Mouse (Mus musculus): ENCODE measurements around the gene Hao1. TPM values are rescaled to one million over a fixed set of nuclear protein-coding genes. Genes with fewer than 3 reads are reported as not detected.

Hao1 gene
- polyA plus RNA-seq (2014; fragmentation: Illumina TruSeq; extraction: RNeasy Lipid Tissue Mini Kit (QIAGEN cat#74804); ENCODE audit: low replicate concordance): not detected

DNA sequence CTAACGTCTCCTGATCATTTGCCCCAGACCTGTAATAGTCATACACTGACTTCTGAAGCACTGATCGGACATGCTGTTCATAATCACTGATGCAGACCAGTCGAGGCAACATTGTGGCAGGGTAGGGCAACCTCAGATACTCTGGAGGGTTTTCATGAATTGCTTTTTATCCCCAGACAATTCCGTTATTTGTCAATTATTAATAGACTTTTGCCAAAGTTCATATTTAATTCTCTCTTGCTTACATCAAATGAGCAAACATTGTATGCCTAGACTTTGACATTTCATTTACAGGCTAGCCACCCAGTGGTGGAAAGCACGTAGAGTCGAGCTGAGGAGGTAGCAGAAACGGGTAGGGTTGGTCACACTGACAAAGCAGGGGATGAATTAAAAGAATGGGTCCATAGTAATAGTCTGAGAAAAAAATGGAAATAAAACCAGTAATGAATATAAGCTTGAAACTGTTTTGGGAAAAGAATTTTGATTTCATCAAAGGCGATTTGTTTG, at the start of gene Hao1:
TSS of gene Hao1 (minus strand) at position 148 of the 507 bp plus-strand sequence.

Other genes with a start within 250 kb of the Hao1 start
- 10.4 TPM for gene Tmx4, start 89.8 kb upstream of the Hao1 start, polyA plus RNA-seq (2014; fragmentation: Illumina TruSeq; extraction: RNeasy Lipid Tissue Mini Kit (QIAGEN cat#74804); ENCODE audit: low replicate concordance)
- 2.7 TPM for gene Plcb1, start 231.7 kb upstream of the Hao1 start, polyA plus RNA-seq (2014; fragmentation: Illumina TruSeq; extraction: RNeasy Lipid Tissue Mini Kit (QIAGEN cat#74804); ENCODE audit: low replicate concordance)